Mouse (Mus musculus) gastrocnemius, adult 18-20 months (tissue): ENCODE results near the gene Dnaja2. TPM values are rescaled to one million over a fixed set of nuclear protein-coding genes. Genes with fewer than 3 reads are reported as not detected.

Experiments
- DNase-seq: peaks from one replicate; pipeline ENCODE4 v3.0.0; 2021; ENCODE audit warnings: low spot score
- total RNA-seq, 2 experiments: library from RNA; stranded (reverse); gene quantifications; 2 replicates each; pipeline ENCODE4 v1.2.3; 2021

Dnaja2 gene
- total RNA-seq, 2 experiments from 2014 or later, result 217 to 233 TPM

DNA sequence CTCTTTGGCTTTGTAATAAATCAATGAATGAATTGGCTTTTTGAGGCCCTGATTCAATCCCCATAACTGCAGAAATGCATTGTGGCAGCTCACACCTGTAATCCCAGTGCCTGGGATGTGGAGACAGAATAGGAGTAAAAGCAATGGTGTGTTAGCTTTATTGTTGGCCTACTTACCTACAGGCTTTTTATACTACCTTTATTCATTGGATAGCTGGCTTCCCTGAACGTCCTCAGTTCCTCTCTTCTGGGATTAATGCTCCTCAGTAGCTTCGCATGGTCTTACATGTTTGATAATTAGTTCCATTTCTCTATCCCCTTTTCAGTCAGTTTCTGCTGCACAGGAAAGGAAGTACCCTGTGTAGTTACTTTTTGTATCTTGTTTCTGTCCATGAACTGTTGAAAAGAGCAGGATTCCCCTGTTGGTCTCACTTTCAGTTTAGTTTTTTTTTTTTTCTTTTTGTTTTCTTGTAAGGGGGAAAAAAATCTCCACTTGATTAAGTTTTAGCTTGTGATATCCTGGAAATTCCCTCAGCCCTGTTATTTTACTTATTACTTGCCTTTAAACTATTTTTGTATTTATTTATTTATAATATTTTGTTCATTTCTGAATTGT is 1.9 kb upstream of the Dnaja2 start:
- DNase-seq, result no peak

DNA sequence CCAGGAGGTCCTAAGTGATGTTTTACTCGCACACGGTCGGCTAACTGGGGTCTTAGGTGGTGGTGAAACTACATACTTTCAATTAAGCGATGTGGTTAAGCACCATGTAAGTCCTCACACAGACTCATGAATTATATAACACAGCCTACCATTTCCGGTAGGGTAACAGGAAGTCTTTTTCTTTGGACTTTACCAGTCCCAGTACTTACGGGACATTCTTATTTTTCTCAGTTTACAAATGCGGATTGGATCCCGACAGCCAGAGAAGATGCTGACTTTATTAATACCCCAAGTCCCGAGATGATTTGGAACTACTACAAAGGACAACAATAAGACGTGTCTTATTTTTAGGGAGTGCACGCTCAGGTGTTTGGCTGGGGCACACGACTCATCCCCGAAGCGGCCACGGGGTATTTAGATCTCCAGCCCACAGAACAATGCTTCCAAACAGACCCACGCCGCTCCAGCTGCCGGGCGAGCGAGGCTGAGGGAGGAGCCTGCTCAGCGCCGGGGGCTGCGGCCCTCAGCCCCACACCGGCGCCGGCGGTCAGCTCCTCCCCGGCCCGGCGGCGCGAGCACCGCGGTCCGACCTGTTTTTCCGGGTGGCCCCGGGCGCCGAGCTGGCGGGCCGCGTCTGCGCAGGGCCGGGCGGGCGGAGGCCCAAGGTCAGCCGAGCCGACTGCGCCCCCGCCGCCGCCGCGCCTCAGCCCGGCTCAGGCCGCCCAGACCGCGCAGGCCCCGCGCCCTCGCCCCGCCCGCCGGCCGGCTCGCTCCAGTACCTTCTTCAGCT is 558 bp downstream of the Dnaja2 start:
- no peak for DNase-seq

DNA sequence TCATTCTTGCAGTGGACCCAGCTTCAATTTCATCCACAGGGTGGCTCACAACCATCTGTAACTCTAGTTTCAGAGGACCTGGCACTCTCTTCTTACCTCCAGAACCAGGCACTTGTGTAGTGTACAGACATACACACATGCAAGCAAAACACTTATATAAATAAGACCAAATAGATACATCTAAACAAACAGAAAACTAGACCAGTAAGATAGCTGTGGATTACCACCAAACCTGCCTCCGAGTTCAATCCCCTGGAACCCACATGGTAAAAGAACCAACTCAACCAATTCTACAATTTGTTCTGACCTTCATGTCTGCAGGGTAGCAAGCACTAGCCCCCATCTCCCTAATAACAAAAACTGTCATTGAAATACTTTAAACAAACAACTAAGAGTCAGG is 3.2 kb downstream of the Dnaja2 start:
- DNase-seq, result no peak

DNA sequence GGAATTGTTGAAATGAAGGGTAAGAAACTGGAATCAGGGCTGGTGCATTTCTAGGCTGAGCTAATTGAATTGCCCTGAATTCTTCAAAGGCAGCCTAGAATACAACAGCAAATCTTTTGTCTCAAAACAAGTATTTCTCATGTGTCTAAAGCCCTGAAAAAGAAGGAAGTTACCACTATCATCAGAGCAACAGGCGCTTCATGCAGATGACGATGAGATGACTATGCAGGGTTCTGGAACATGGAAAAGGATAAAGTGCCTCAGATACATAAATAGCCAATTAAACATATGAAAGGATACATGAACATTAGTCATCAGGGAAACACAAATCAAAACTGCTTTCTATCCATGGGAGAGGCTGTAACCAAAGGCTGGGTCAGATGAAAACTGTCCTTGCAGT is 18.8 kb downstream of the Dnaja2 start:
- no peak for DNase-seq

DNA sequence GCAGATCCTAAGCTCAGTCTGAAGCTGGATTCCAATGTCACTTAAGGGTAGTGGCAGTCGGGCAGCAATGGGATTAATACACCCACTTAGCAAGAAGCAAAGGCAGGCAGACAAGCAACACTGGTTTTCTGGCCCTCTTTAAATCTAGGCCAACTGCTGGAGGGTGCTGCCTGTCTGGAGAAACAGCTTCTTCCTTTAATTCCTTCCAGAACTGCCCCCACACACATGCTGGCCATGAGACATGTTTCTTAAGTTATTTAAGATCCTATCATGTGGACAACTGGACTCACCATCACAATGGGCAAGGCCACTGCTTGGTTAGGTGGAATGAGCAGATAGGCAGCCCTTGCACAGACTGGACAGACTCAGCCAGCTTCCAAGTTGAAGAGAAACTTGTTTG is 21.0 kb downstream of the Dnaja2 start:
- no peak for DNase-seq

DNA sequence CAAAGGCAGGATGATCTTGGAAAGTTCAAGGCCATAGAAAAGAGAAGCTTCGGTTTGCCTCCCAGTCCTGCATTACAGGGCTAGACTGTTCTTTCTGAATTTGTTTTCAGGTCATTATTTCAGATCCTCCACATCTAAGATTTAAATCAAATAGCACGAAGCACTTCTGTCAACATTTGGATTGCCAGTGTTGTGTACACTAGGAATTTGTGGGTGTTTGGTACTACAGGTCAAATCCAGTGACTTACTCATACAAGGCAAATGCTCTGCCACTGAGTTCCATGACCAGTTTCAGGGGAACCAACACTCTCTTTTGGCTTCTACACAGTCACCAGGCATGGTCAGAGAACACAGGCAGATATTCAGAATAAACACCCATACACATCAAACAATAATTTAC is 21.7 kb downstream of the Dnaja2 start:
- no peak for DNase-seq

DNA sequence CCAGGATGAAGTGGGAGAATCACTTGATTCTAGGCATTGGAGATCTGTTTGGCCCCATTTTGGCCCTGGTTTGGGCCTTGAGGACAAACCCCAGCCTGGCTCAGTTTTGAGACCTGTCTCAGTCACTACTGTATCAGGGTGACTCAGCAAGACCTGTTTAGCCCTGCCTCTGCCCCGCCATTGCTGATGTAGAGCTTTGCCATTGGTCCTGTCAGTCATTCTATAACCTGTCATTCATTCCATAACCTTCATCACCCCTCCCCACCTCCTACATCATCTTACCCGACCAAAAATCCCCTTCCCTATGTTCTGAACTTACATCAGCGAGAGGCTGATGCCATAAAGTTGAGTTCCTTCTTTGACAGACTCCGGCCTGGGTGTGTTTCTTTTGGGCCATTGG is 22.3 kb downstream of the Dnaja2 start:
- DNase-seq, result no peak

DNA sequence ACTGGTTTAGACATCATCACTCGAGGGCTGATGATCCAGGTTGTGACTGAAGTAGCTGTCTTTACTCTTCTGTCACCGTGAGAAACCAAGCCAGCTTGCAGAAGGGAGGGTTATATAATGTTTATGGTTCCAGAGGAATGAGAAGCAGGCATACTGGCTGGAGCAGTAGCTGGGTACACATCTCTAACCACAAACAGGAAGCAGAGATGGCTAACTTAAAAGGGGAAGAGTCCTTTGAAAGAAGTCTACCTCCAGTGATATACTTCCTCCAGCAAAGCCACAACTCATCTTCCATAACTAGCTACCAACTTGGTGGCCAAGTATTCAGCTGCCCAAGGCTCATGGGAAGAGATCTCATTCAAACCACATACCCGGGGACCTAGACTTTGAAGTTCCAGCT is 23.7 kb downstream of the Dnaja2 start:
- DNase-seq, result no peak

DNA sequence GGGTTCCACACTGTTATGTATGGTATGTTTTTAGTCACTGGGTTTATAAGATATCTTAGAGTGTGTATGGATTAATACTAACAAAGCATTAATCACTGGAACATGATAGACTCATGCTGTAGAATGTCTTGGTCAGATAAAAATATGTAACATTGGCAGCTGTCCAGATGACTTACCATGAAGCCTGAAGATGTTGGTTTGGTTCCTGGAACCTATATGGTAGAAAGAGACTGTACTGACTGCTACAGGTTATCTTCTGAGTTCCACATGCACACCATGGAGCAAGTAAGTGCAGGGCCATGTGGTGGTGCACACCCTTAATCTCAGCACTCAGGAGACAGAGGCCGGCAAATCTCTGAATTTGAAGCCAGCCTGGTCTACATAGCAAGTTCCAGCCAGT is 24.4 kb downstream of the Dnaja2 start:
- no peak for DNase-seq

DNA sequence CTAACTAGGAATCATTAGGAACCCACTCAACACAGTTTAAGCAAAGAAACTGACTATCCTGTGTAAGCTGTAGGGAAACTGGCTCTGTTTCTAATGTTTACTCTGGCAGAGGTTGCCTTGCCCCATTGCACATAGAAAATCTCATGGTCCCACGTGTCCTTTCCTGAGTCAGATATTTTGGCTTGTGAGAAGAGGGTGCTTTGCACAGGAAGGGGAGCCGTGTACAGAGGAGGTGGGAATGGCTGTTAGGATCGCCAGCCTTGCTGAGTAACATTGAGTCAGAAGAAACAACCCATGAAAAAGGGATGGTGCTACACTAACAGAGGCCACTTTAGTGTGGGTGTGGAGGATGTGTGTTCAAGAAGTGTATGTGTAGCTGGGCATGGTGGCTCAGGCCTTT is 26.2 kb downstream of the Dnaja2 start:
- DNase-seq, result no peak

DNA sequence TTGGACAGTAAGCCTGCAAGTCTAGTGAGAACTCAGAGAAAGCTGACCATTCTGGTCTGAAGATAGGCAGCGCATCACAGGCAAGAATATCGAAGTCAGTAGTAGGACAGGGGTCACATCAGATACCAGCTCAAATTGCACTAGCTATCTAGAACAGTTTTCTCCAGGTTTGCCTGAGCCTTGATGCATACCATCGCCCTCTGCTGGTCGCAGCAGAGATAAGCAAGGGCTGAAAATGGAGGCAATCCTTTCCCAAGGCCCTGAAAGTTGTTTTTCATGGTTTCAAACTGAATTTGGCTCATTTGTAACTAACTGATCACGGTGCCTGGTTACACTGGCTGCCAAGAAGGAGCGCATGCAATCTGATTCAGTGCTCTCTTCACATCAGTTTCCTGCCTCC is 29.0 kb downstream of the Dnaja2 start:
- peak; percentile 77 for DNase-seq

DNA sequence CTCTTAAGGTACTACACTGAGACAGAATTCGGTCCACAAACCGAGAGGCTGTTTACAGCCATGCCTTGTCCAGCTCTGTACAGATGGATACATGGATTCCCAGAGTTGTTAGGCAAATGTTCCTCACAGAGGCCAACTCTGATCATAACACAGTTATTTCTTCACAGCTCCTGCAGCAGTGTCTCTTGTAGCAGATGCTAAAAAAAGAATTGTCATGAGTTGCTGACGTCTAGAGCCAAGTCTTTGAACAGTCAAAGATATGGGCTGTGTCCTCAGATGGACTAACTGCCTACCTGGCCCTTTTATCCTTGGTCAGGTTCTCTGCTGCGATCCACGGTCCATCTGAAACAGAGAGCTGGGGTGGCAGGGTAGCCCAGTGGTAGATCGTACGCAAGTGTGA is 31.1 kb downstream of the Dnaja2 start:
- peak; percentile 67 for DNase-seq

DNA sequence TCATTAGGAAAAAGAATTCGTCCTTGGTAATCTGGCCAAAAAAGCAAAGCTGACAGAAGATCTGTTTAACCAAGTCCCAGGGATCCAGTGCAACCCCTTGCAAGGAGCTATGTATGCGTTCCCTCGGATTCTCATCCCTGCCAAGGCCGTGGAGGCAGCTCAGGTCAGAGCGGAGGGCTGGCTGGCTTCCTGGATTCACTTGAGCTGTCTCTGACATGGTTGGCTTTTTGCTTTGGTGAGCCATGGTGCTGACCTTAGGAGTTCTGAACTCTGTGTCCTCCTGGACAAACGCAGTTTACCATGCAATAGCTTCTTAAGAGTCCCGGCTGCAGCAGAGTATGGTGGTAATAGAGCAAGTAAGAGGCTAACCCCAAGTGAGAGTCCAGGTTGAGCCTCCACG is 33.8 kb downstream of the Dnaja2 start:
- peak; percentile 90 for DNase-seq

DNA sequence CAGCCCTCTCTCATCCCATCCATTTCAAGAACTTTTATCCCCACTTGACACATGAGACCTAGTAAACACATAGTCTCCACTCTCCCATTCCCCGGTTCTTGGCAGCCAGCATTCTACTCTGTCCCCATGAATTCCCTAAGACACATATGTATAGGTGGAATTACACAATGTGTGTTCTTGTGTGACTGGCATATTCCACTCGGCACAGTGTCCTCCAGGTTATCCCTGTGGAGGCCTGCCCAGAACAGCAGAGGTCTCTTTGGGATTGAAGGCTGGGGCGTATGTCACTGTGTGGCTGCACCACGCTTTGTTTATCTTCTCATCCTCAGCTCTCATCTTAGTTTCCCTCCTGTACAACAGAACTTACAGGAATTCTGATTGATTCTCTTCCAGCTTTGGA is 34.6 kb downstream of the Dnaja2 start:
- peak; percentile 56 for DNase-seq

DNA sequence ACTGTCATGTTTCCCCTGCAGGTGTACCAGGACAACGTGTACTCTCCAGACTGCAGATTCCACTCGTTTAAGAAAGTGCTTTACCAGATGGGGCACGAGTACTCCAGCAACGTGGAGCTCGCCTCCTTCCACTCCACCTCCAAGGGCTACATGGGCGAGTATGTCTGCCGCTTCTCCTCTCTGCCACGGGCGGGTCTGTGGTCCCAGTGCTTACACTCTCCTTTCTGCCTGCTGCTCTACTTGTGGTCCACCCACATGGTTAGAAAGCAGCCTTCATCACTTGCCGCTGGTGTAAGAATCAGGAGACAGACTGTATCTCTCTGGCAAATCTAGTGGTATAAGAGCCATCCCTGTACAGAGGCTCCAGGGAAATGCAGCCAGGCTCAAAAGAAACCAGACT is 37.2 kb downstream of the Dnaja2 start:
- DNase-seq, result no peak

DNA sequence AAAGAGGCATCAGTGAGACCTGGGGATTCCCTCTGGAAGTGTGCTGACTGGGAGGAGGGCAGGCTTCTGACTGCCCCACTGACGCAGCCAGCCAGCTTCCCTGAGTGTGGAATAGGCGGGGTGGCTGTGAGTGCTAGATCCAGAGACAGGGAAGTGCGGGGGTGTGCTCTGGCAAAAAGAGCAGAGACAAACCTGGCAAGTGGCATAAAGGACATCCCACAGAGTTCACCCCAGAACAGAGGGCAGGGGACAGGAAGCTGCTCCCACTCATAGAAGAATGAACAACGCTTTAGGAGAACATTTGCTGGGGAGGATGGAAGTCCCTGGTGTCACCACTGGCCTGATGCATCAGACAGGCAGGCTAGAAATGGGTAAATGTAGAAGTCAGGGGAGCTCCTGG is 37.8 kb downstream of the Dnaja2 start:
- no peak for DNase-seq

DNA sequence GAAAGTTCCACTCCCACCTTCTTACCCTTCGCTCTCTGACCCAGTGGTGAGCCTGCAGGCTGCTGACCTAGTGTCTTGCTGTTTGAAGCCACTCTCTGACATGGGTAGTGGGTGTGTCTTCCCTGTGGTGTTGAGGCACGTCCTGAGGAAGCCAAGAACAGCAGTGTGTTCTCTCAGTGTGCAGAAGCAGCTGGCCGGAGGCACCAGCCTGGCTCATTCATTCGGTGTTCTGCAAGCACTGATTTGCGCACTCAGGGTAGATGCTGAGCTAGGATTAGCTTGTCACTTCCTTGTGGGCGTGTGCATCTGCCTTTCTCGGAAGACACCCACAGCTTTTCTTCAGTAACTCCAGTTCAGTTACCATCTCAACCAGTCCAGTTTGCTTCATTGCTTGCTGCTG is 39.8 kb downstream of the Dnaja2 start:
- peak; percentile 74 for DNase-seq

DNA sequence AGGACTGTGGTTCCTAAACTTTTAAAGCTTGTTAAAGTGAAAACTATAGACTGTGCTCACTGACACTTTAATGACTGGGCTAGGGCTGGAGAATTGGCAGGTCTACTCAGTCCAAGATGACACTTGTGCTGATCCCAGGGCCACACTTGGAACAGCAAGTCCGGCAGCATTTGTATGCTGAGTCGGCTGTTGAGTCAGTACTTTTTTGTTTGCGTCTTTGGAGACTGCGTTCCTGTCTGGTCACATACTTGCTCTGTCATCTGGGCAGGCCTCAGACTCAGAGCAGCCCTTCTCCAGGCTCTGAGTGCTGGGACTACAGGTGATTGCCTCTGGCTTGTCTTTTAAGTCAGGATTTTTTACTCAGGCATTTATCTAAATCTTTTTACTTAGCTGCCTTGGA is 41.9 kb downstream of the Dnaja2 start:
- DNase-seq, result peak; percentile 79

DNA sequence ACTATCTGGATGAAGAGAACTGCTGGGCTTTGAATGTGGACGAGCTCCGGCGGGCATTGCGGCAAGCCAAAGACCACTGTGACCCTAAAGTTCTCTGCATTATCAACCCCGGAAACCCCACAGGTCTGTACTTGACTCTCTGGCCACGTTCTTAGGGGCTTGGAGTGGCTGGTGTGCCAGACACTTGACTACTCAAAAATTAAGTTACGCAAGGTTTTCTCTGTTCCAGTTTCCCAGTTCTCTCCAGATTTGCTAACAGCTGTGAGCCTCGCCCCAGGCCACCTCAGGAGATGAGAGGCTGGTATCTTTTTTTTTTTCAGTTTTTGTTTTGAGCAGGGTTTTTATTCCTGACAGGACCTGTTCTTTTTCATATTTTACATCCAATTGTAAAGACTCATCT is 42.9 kb downstream of the Dnaja2 start:
- no peak for DNase-seq

DNA sequence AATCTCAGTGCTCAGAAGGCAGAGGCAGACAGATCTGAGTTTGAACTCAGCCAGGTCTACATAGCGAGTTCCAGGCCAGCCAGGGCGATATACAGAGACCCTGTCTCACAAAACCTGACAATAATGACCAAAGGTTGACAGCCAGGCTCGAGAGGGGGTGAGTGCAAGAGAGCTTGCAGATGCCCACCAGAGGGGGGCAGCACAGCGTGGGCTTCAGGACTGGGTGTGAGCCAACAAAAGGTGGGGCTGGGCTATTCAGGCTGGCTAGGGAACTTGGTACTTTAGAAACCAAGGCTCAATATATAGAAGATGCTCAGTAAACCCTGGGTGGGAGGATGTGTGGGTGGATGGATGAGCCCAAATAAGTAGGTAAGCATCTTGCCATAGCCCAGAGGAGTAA is 46.5 kb downstream of the Dnaja2 start:
- no peak for DNase-seq

DNA sequence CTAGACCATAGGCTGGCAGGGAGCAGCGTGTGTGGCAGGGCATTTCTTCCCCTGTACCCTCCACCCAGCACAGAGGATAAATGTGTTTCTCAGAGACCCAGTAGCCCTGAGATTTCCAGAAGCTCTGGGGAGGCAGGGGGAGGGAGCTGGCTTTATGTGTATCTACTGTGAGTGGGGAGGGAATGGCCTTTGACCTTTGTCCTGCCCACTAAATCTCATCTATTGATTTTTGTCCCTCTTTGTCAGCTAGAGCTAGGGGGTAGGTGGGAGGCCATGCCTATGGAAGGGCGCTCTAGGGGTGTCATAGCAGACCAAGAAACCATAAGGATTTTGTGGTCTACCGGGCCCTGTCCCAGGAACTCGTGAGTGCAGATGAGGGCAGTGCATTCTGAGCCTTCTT is 48.5 kb downstream of the Dnaja2 start:
- DNase-seq, result no peak

DNA sequence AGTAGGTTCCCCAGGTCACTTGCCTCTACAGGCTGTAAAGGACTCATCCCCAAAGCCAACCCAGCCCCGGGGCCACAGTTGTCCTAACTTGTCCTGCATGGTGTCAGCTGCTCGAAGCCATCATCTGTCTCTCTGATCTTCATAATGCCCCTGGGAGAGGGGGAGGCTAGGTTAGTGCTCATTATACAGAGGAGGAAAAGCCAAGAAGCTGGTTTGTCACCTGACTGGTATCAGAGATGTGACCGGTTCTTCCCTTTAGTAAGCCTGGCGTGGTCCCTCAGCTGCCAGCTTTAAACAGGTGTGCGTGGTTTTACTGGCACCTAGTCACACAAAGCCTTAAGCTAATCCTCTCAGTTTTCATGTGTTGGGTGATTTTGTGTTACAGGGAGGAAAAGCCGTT is 50.4 kb downstream of the Dnaja2 start:
- DNase-seq, result no peak

DNA sequence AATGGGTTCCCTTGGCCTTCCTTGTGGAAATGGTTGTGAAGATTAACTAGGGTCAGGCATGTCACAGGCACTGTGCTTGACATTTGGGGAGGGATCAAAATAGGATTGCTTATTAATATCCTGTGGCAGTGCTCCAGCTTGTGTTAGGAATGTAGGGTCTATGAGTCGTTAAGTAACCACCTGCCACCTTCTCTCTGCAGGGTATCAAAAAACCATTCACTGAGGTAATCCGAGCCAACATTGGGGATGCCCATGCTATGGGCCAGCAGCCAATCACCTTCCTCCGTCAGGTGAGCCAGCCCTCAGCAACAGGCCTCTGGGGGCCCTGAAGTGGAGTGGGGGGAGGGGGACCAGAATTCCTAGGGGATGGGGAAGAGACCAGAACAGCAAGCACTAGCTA is 52.1 kb downstream of the Dnaja2 start:
- peak; percentile 59 for DNase-seq

DNA sequence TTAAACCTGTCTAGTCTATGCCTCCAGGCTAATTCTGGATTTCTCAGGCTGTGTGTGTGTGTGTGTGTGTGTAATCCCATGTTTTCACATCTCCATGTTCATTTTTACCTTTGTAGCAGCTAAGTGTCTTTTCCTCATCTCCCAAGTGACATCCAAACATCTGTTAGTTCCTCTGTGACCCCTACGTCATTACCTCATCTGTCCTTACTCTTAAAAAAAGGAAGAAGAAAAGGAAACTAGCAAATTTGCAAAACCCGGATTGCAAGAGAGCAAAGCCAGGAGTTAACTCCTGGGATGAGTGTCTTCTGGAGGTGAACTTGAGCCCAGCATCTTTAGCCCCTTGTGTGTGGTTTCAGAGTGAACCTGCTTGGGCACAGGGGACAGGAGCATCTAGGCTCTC is 52.8 kb downstream of the Dnaja2 start:
- DNase-seq, result no peak
